Mouse (Mus musculus): Measurements from ENCODE around the gene Stox2. TPM values are rescaled to one million over a fixed set of nuclear protein-coding genes. Genes with fewer than 3 reads are reported as not detected.

The Stox2 gene
- total RNA-seq, 2 experiments from 2014 or later: 0.26 TPM; not detected in 1

DNA sequence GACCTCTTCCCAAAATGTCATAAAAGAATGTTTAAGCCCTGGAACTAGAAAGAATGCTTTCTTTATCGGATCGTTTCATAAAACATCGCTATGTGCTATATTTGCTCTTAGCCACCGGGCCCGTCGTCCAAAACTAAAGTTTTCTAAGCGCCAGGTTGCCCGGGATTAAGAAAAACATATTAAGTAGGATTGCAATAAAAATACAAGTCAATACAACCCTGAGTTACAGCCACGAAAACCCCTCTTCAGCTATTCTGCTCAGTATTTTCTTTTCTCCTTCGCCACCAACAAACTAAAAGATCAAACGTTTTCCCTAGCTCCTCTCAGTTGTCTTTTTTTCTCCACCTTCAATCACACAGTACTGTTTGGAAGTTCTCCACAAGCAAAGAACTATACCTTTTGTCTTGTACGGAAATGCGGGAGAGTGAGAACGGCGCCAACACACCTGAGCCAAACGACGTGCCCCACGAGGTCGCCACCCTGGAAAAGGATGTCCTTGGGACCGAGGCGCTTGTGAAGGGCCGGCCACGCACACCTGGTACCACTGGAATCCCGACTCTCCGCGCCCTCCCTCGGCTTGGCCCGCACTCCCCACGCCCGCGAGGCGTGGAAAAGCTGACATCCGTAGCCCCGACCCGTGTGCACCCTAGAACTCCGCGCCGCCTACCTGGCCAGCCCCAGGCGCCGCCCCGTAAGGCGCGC lies 34.0 kb downstream of the Stox2 start:
- ATAC-seq (replicated peaks; ENCODE audit: low FRiP score, poor library complexity, severe bottlenecking): no peak

GRCm38 (mm10) chr8:47411321-47411720 lies 34.8 kb downstream of the Stox2 start:
- ATAC-seq (replicated peaks; ENCODE audit: low FRiP score, poor library complexity, severe bottlenecking): no peak

DNA sequence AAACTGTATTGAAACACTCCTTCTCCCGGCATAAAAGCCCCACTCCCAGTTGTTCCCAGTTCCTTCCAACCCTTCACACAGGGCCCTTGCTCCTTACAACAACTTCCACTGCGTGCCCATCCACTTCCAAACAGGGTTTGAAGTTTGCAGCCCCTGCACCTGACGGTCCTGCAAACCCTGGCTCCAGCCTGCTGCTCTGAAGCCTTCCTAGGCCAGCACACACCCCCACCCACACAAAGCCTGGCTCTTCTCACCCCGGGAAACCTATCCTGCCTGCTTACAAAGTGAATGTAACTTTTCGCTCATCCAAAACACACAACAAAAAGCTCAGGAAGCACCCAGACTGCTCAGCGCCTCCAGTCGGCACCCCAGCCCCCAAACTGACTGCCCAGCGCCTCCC lies 37.1 kb downstream of the Stox2 start:
- no peak for ATAC-seq (replicated peaks; ENCODE audit: low FRiP score, poor library complexity, severe bottlenecking)

DNA sequence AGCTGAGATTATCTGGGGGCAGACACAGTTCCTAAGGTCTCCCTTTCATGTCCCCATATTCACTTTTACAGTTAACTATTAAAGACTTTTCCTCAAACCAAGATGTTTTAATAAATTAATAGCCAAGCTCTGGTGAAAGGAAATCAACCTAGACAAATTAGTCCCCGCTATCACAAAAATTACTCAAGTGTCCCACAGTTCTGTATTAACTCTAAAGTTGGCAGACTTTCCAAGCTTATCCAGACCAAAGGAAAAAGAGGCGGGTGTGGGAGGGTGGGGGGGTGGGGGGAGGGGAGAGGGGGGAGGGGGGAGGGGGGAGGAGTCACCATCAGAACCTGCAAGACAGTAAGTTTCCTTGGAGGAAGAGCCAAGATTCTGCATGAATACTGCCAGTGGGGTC lies 41.3 kb downstream of the Stox2 start:
- ATAC-seq (replicated peaks; ENCODE audit: low FRiP score, poor library complexity, severe bottlenecking): no peak

DNA sequence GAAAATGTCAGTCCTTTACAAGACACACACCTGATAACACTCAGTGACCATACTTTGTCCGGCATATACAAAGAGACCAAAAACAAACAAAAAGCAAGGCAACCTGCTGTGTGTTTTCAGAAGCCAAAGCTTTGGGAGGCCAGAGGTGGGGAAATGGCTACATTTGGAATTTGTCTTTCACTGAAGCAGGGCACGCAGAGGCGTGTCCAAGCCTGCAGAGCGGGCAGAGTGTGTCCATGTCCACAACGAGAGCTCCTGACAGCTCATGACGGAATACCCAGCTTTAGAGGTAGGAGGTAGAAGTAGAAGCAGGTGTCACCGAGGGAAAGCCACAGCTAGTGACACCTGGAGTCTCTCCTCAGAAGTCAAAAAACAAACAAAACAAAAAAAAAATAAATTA lies 53.2 kb downstream of the Stox2 start:
- ATAC-seq (replicated peaks; ENCODE audit: low FRiP score, poor library complexity, severe bottlenecking): no peak

- no peak for ATAC-seq (replicated peaks; ENCODE audit: low FRiP score, poor library complexity, severe bottlenecking)
These were observed 53.9 kb downstream of the Stox2 start for GRCm38 (mm10) chr8:47392290-47392689.

GRCm38 (mm10) chr8:47391844-47392243 lies 54.3 kb downstream of the Stox2 start:
- no peak for ATAC-seq (replicated peaks; ENCODE audit: low FRiP score, poor library complexity, severe bottlenecking)

GRCm38 (mm10) chr8:47389430-47389829 lies 56.7 kb downstream of the Stox2 start:
- no peak for ATAC-seq (replicated peaks; ENCODE audit: low FRiP score, poor library complexity, severe bottlenecking)

DNA sequence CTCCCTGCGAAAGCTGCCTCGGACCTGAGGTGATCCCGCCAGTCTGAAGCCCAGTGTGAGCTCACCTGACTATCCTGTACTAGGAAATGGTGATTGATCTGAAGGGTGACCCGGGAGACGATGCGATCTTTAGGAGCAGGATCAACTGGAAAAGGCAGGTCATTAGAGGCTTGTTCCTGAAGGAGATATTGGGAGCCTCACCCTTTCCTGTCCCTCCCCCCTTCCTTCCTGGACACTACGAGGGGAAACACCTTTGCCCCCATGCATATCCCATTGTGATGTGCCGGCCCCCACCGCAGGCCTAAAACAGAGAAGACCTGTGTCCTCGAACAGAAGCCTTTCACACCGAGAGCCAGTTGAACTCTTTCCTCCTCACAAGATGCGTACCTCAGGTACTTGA lies 58.0 kb downstream of the Stox2 start:
- no peak for ATAC-seq (replicated peaks; ENCODE audit: low FRiP score, poor library complexity, severe bottlenecking)

DNA sequence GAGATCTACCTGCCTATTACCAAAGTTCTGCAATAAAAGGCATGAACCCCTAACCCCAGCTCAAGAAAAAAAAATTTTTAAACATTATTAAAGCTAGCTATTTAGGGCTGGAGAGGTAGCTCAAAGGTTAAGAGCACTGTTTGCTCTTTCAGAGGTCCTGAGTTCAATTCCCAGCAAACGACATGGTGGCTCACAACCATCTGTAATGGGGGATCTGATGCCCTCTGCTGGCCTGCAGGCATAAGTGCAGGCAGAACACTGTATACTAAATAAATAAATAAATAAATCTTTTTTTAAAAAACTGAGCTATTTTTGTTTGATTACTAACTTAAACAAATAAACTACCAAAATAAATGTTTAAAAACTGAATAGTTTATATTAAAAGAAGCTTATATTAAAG lies 60.4 kb downstream of the Stox2 start:
- no peak for ATAC-seq (replicated peaks; ENCODE audit: low FRiP score, poor library complexity, severe bottlenecking)

GRCm38 (mm10) chr8:47384151-47384550 lies 62.0 kb downstream of the Stox2 start:
- no peak for ATAC-seq (replicated peaks; ENCODE audit: low FRiP score, poor library complexity, severe bottlenecking)

- ATAC-seq (replicated peaks; ENCODE audit: low FRiP score, poor library complexity, severe bottlenecking): no peak
These were observed 62.5 kb downstream of the Stox2 start for GRCm38 (mm10) chr8:47383632-47384031.

- ATAC-seq (replicated peaks; ENCODE audit: low FRiP score, poor library complexity, severe bottlenecking): no peak
These were observed 64.9 kb downstream of the Stox2 start for GRCm38 (mm10) chr8:47381216-47381615.

GRCm38 (mm10) chr8:47380725-47381124 lies 65.4 kb downstream of the Stox2 start:
- ATAC-seq (replicated peaks; ENCODE audit: low FRiP score, poor library complexity, severe bottlenecking): no peak

- no peak for ATAC-seq (replicated peaks; ENCODE audit: low FRiP score, poor library complexity, severe bottlenecking)
These were observed 66.1 kb downstream of the Stox2 start for GRCm38 (mm10) chr8:47380075-47380474.

GRCm38 (mm10) chr8:47376651-47377050 lies 69.5 kb downstream of the Stox2 start:
- ATAC-seq (replicated peaks; ENCODE audit: low FRiP score, poor library complexity, severe bottlenecking): no peak

GRCm38 (mm10) chr8:47373757-47374156 lies 72.4 kb downstream of the Stox2 start:
- ATAC-seq (replicated peaks; ENCODE audit: low FRiP score, poor library complexity, severe bottlenecking): no peak

DNA sequence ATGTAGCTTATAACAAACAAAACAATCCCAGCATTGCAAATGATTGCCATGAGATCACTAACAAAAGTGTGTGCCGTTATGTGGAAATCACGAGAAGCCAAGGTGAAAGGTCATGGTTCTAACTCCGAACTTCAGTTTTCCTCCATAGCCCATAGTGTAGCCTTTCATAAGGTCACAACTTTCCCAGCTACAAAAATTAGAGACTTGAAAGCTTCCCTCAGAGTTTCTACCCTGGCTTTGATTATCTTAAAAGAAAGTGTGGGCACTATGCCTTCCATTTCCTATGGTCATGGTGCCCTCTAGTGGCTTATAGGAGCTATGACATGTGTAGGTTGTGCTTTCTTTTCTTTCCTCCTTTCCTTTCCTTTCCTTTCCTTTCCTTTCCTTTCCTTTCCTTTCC lies 74.6 kb downstream of the Stox2 start:
- ATAC-seq (replicated peaks; ENCODE audit: low FRiP score, poor library complexity, severe bottlenecking): no peak

GRCm38 (mm10) chr8:47371081-47371480 lies 75.1 kb downstream of the Stox2 start:
- no peak for ATAC-seq (replicated peaks; ENCODE audit: low FRiP score, poor library complexity, severe bottlenecking)

- ATAC-seq (replicated peaks; ENCODE audit: low FRiP score, poor library complexity, severe bottlenecking): no peak
These were observed 75.6 kb downstream of the Stox2 start for GRCm38 (mm10) chr8:47370421-47371080.

DNA sequence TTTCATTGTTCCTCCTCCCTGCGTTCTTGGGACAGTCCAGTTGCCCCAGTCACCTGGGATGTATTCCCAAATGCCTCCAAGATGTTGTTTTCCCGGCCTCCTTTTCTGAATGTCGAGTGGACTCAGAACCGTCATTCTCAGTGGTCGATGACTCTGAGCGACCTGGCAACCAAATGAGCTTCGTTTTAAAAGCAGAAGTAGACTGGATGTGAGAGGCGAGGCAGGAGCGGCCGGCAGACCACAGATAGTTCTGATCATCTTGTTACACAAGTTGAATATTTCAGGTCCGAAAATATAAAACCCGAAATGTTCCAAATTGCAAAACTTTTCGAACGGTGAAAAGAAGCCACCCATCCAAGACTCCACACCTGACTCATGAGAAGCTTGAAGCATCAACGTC lies 76.2 kb downstream of the Stox2 start:
- no peak for ATAC-seq (replicated peaks; ENCODE audit: low FRiP score, poor library complexity, severe bottlenecking)

All from erythroblast, adult 5-6 weeks (primary cell).